Mouse (Mus musculus): ENCODE results near the gene Akna. TPM values are rescaled to one million over a fixed set of nuclear protein-coding genes. Genes with fewer than 3 reads are reported as not detected.

The Akna gene
- polyA plus RNA-seq, 1 experiment from 2014 or later: 4.7 TPM

DNA sequence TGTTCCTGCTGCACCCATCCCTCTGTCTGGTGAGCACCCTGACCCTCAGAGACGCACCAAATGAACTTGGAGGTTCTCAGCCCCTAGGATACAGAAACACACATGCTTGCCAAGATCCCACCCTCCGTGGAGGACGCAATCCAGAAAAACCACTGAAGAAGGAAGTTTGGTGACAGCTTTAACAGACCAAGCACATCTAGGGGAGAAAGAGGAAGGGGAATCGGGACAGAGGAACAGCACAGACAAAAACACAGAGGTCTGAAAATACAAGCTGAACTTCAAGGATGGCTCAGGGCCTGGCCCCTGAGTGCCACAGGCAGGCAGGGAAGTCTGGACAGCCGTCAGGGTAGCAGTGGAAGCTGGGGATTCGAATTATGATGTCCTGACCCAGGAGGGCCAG is 1.5 kb downstream of the Akna start:
- DNase-seq (ENCODE audit: low read depth, low spot score): no peak
- in situ Hi-C loops (cut with MboI; ENCODE audit: low pct_unique_long_range_greater_than_20kb): loop anchor here (25.0 kb wide), 1 partner anchor 1086 kb away; no protein-coding TSS in a partner anchor
- no peak for ATAC-seq
- CTCF ChIA-PET: interaction anchor here (1.9 kb wide), 1 partner anchor 11 kb away, joined by 7 read pairs; no protein-coding TSS in a partner anchor
- no peak for TF ChIP-seq CTCF (IDR thresholded peaks at IDR 0.05)
- POLR2A ChIA-PET: no interaction called here
- H3K27me3 ChIP-seq: no peaks in the 10 kb centered on the region

- ATAC-seq: no peak
- POLR2A ChIA-PET: interaction anchor here (0.7 kb wide), 1 partner anchor 231 kb away, joined by 3 read pairs; no protein-coding TSS in a partner anchor
- no peaks in the 10 kb centered on the region for H3K27me3 ChIP-seq
- TF ChIP-seq CTCF (IDR thresholded peaks at IDR 0.05): no peak
- in situ Hi-C loops (cut with MboI; ENCODE audit: low pct_unique_long_range_greater_than_20kb): loop anchor here (25.0 kb wide), 1 partner anchor 1087 kb away; no protein-coding TSS in a partner anchor
- CTCF ChIA-PET: interaction anchor here (1.0 to 1.9 kb wide), 2 partner anchors 10 to 28 kb away, joined by 4 to 7 read pairs; no protein-coding TSS in a partner anchor
- no peak for DNase-seq (ENCODE audit: low read depth, low spot score)
Observed at GRCm38 (mm10) chr4:63400541-63401306, 2.4 kb downstream of the Akna start.

- no peak for TF ChIP-seq CTCF (IDR thresholded peaks at IDR 0.05)
- ChIA-PET POLR2A (no interaction called here), CTCF (interaction anchor here (1.0 kb wide), 1 partner anchor 27 kb away, joined by 4 read pairs; no protein-coding TSS in a partner anchor)
- in situ Hi-C loops (cut with MboI; ENCODE audit: low pct_unique_long_range_greater_than_20kb): loop anchor here (25.0 kb wide), 1 partner anchor 1088 kb away; no protein-coding TSS in a partner anchor
- H3K27me3 ChIP-seq: no peaks in the 10 kb centered on the region
- no peak for DNase-seq (ENCODE audit: low read depth, low spot score)
- ATAC-seq: no peak
Observed at GRCm38 (mm10) chr4:63399691-63400270, 3.4 kb downstream of the Akna start.

DNA sequence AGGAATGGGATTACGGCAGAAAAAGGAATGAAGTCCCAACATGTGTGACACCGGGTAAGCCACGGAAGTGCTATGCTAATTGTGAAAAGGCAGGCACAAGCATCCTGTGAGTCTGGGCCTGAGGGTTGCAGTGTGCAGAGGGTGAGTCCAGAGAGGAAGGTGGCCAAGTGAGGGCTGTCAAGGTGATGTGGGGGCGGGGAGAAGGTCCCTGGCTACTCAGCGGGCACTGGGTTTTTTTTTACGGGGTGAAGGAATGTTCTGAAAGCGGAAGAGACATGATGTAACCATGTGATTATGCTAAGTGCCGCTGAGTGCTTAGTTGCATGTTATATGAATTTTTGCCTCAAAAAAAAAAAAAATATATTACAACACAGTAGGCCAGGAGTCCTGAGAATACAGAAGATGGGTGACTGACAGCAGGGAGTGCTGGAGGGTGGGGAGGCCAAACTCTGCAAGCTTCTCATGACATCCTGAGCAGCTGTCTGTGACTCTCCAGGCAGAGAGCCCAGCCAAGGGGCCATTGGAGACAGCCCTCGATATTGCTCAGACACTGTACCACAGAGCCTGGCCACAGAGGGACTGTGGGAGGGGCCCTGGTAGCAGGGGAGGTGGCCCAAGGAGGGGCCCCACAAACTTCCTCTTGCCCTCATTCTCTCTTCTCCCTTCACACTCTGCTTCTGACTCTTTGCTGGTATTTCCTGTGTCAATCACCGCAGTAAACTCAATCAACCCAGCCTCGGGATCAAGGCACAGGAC is 4.1 kb downstream of the Akna start:
- ATAC-seq (no peak), DNase-seq (ENCODE audit: low read depth, low spot score) (no peak)
- in situ Hi-C loops (cut with MboI; ENCODE audit: low pct_unique_long_range_greater_than_20kb): no loop called here
- ChIA-PET POLR2A (no interaction called here), CTCF (no interaction called here)
- TF ChIP-seq CTCF (IDR thresholded peaks at IDR 0.05): no peak
- H3K27me3 ChIP-seq: no peaks in the 10 kb centered on the region

- ATAC-seq (no peak), DNase-seq (ENCODE audit: low read depth, low spot score) (no peak)
- H3K27me3 ChIP-seq: no peaks in the 10 kb centered on the region
- CTCF ChIA-PET: no interaction called here
- no peak for TF ChIP-seq CTCF (IDR thresholded peaks at IDR 0.05)
- in situ Hi-C loops (cut with MboI; ENCODE audit: low pct_unique_long_range_greater_than_20kb): no loop called here
- POLR2A ChIA-PET: no interaction called here
Observed at GRCm38 (mm10) chr4:63397981-63398537, 5.1 kb downstream of the Akna start.

- ATAC-seq: no peak
- no peak for TF ChIP-seq CTCF (IDR thresholded peaks at IDR 0.05)
- no peaks in the 10 kb centered on the region for H3K27me3 ChIP-seq
- ChIA-PET CTCF (interaction anchor here (1.7 kb wide), 1 partner anchor 11 kb away, joined by 7 read pairs; no protein-coding TSS in a partner anchor), POLR2A (no interaction called here)
- in situ Hi-C loops (cut with MboI; ENCODE audit: low pct_unique_long_range_greater_than_20kb): no loop called here
- DNase-seq (ENCODE audit: low read depth, low spot score): no peak
Observed at GRCm38 (mm10) chr4:63391322-63391721, 11.8 kb downstream of the Akna start.

DNA sequence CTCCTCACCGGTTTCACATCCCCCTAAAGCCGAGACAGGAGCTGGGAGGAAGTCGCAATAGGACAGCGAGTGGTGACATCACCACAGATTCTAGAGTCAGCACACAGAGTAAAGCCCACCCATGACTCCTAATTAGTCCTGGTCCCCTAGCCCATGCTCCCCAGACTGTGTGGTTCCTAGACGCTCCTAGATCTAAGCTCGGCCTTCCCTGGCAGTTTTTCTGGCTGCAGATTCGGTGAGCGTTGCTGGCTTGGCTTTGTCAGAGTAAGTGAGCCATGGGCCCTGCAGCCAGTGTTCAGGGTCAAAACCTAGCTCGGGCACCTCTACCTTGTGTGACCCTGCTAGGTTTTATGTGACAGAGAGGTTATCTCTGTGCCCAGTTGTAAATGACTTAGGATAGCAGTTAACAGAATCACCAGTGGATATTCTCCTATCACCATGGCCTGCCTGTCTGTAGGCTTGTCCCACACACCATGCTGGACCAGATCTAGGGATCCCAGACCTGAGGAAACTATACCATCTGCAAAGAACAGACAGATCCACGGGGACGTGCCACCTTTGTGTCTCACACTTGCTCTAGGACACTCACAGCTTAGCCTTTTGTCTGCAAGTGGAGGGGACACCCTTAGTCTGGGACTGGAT is 13.1 kb downstream of the Akna start:
- H3K27me3 ChIP-seq: no peaks in the 10 kb centered on the region
- TF ChIP-seq CTCF (IDR thresholded peaks at IDR 0.05): no peak
- DNase-seq (ENCODE audit: low read depth, low spot score) (no peak), ATAC-seq (no peak)
- ChIA-PET POLR2A (no interaction called here), CTCF (interaction anchor here (1.7 kb wide), 1 partner anchor 12 kb away, joined by 7 read pairs; no protein-coding TSS in a partner anchor)
- in situ Hi-C loops (cut with MboI; ENCODE audit: low pct_unique_long_range_greater_than_20kb): no loop called here

DNA sequence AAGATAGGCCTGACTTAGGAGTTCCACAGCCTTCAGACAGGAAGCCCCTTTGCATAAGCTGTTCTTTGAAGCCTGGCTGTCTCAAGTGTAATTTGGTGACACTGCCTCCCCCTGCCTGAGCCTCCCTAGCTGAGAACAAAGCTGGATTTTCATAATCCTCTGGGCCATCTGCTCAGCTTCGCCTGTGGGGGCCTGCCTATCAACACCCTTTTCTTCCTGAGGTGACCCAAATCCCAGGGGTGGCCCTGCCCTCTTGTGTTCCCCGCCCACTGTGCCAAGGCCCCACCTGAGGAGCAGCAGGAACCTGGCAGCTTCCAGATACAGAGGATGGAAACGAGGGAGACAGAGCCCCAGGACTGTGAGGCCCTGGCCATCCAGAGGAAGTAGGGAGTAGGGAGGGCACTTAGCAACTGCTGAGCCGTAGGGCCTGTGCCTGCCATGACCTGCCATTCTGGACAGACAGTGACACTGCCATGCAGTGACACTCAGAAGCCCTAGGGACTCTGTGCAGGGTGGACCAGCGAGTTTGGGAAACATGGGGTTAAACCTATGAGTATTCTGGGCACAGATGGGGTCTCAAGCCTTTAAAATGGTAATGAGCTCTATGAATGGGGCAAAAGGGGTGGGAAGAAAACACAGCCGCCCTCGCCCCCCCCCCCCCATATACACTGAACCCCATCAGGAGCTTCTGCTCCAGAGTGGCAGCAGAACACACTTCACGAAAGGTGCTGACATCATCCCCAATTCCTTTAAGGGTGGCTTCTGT is 13.8 kb downstream of the Akna start:
- in situ Hi-C loops (cut with MboI; ENCODE audit: low pct_unique_long_range_greater_than_20kb): no loop called here
- DNase-seq (ENCODE audit: low read depth, low spot score) (no peak), ATAC-seq (no peak)
- no peak for TF ChIP-seq CTCF (IDR thresholded peaks at IDR 0.05)
- no peaks in the 10 kb centered on the region for H3K27me3 ChIP-seq
- ChIA-PET CTCF (interaction anchor here (1.7 kb wide), 1 partner anchor 13 kb away, joined by 7 read pairs; no protein-coding TSS in a partner anchor), POLR2A (no interaction called here)

DNA sequence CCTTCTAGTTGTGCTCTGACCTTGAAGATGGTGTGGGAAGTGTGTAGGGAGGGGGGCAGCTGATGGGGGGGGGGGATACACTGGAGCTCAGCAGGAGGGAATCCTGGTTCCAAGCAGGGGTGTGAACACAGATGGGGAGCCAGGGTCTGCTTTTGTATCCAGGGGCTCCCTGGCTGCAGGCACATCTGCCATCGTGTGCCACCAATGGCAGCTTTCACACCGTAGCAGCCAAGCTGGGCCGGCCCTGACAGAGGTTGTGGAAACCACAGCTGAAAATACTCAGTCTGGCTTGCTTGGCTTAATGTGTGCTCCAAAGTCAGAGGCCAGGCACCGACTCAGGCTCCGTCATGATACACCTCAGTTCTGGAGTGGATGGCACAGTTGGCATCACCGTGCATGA is 15.1 kb downstream of the Akna start:
- ChIA-PET POLR2A (no interaction called here), CTCF (interaction anchor here (0.6 kb wide), 1 partner anchor 95 kb away, joined by 3 read pairs; no protein-coding TSS in a partner anchor)
- ATAC-seq: no peak
- DNase-seq (ENCODE audit: low read depth, low spot score): no peak
- in situ Hi-C loops (cut with MboI; ENCODE audit: low pct_unique_long_range_greater_than_20kb): no loop called here
- no peaks in the 10 kb centered on the region for H3K27me3 ChIP-seq
- TF ChIP-seq CTCF (IDR thresholded peaks at IDR 0.05): no peak
